Mouse (Mus musculus) CD4-positive, CD25-positive, alpha-beta regulatory T cell, adult 4 months (primary cell): ENCODE results near the gene Lysmd1. TPM values are rescaled to one million over a fixed set of nuclear protein-coding genes. Genes with fewer than 3 reads are reported as not detected.

Experiments
- ATAC-seq: one replicate; pipeline ENCODE4 v1.8.0; 2017
- polyA plus RNA-seq, 2 experiments: library from polyadenylated mRNA; unstranded; fragments of 100-300 nt; shearing (Covaris generic); gene quantifications; one replicate each; pipeline ENCODE4 v1.2.1; 2017

Gene Lysmd1
- polyA plus RNA-seq, 2 experiments from 2014 or later = 25.4 to 43.9 TPM

DNA sequence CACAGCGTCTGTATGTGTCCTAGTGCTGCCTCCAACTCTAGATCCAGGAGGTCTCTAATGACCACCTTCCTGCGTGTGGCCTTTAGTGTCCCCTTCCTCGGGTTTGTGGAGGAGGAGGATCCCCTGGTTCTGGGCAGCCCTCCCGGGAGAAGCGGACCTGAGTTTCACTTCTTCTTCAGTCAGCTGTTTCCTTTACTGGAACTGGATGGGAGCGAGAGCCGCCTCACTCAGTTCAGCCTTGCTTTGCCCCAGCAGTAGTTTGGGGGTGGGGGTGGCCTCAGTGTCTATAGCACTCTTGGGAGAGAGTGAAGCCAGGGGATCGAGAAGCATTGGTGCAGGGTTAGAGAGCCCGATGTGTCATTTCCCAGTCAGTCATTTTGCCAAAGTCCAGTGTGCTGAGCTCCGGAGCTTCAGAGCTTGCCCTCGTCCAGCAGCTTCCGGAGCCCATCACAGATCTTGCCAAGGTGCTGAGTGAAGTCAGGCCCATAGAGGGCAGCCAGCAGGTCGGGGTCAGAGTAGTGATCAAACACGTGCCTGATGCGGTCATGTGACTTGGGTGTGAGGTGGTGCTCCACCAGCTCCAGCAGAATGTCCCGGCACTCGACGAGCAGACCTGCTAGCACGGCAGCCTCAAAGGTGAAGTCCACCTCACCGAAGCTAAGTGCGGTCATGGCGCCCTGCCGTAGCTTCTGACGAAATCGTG is 5.8 kb downstream of the Lysmd1 start:
- ATAC-seq = no peak

DNA sequence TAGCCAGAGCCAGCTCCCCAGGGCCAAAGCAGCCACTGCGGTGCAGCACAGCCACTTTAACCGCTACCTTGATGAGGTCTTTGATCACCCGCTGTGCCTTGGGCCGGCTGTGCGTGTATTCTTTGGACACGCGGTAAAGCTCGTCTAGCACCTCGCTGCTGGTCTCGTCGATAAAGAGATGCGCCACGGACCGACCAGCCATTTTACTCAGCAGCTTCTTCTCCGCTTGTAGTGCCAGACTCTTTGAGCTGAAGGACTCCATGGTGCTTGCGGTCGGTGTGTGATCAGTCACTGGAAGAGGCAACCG is 6.4 kb downstream of the Lysmd1 start:
- ATAC-seq = no peak

DNA sequence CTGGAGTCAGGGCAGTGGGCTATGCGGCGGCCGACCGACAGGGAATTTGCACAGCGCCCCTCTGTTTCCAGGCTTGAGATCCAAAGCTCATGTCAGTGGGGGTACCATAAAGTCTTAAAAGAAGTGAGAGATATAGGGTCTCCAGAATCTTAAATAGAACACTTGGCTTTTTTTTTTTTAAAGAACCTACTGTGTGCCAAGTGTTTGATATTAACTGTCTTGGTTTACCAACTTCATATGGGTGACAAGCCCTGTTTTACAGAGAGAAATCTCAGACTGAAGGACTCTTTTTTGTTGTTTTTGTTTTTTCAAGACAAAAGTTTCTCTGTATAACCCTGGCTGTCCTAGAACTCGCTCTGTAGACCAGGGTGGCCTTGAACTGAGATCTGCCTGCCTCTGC is 6.9 kb downstream of the Lysmd1 start:
- ATAC-seq = no peak

DNA sequence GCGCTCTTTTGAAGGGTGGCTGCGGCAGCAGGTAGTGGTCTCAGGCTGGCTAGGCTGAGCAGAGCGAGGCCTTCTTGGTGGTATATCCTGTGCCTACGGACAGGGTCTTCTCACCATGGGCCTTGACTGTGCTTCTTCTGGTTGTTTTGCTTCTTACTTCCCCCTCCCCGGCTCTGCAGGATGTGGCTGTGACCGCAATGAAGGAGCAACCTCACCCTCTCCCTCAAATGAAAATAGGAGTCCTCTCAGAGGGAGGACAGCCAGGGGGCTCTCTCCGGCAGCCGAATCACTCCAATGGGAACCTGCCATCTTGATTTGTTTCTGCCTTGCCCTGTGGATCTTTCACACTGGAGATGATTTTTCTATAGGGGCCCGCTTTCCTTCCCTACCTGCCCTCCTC is 7.6 kb downstream of the Lysmd1 start:
- ATAC-seq = peak; percentile 89

DNA sequence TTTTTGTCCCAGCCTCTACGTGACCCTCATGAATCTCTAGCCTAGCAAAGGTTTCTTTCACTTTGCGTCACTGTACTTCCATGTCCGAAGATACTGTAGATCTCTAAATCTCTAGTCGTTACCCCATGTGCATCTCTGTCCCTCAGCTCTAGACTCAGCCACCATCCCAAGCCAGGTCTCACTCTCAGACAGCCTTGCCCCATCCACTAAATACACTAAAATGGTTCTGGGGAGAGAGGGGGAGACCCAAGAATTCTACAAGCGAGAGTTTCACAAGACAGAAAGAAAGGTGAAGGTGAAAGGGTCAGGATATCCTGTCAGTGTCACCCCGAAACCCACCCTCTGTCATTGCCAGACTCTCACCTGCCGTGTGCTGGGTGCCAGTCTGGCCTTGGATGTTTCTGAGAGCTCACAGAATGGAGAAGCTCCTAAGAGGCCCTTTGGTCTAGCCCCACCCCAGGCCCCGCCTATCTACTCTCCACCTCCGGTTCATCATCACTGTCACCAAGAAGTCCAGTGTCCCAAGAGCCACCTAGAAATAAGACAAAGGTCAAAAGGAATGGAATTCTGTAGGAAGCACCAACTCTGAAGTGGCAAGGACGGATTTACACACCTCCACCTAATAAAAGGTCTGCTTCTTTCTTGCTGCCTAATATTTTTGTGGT is 8.2 kb downstream of the Lysmd1 start, which contains the start of gene Tnfaip8l2:
Tnfaip8l2 (minus strand) TSS at position 409 of the 665 bp plus-strand sequence.
- peak; percentile 51 for ATAC-seq

DNA sequence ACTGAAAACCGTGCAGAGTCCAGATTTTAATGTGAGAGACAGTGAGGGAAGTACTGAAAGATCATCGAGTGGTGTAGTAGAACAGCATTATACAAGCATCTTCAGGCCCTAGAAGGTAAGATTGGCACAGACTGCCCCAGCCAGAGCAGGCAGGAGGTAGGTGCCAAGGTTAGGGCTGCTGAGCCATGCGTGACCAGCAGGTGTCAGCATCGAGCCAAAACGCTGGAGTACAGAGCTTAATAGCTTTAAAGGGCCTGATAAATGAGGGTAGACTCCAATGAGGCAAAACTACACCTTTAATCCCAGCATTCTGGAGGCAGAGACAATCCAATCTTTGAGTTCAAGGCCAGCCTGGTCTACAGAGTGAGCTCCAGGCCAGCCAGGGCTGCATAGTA is 8.7 kb downstream of the Lysmd1 start:
- peak; percentile 72 for ATAC-seq

DNA sequence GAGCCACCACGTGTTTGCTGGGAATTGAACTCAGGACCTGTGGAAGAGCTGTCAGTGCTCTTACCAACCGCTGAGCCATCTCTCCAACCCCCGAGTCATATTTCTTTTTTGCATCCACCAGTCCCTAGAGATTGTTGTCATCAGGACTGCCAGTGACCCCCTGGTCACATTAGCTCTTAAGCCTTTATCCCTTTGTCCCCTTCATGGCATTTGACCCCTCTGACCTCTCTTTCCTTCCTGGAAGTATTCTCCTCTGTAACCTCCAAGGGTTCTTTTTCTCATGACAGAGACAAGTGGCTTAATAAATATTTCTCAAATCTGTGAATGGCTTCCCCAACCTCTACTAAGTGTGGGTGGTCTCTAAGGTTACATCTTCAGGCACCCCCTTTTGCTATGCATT is 14.0 kb downstream of the Lysmd1 start:
- no peak for ATAC-seq

DNA sequence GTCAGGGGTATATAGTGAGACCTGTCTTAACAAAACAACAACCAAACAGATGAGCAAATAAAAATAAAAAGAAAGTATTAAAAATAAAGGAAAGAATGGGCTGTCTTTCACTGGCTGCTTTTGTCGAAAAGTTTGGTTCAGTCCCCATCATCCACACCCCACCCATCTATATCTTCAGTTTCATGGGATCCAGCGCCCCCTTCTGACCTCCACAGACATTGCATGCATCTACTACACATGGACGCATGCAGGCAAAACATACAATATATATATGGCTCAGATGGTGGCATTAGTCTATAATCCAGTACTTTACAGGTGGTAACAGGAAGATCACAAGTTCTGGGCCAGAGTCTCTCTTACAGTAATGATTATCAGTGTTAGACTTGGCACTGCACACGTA is 20.0 kb downstream of the Lysmd1 start:
- ATAC-seq = peak; percentile 71

DNA sequence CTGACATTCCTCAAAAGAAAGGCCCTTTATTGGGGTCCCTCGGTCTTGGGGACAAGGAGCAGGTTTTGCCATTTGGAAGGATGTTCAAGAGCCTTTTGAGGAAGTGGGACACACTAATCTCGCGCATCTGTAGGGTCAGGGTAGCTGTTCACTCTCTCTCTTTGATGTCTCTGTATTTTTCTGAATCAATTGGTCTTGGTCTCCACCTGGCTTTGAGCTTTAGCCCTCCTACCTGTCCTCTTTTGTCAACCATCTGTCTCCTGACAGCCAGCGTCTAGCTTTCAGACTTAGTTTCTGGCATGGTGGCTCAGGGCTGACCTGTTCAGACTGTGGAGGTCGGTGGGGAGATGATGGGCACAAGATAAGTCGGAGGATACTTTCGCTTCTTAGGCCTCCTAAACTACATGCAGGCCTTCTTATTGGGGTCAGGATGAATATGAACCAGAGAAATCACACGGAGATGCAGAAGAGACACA is 25.7 kb downstream of the Lysmd1 start:
- peak; percentile 12 for ATAC-seq

DNA sequence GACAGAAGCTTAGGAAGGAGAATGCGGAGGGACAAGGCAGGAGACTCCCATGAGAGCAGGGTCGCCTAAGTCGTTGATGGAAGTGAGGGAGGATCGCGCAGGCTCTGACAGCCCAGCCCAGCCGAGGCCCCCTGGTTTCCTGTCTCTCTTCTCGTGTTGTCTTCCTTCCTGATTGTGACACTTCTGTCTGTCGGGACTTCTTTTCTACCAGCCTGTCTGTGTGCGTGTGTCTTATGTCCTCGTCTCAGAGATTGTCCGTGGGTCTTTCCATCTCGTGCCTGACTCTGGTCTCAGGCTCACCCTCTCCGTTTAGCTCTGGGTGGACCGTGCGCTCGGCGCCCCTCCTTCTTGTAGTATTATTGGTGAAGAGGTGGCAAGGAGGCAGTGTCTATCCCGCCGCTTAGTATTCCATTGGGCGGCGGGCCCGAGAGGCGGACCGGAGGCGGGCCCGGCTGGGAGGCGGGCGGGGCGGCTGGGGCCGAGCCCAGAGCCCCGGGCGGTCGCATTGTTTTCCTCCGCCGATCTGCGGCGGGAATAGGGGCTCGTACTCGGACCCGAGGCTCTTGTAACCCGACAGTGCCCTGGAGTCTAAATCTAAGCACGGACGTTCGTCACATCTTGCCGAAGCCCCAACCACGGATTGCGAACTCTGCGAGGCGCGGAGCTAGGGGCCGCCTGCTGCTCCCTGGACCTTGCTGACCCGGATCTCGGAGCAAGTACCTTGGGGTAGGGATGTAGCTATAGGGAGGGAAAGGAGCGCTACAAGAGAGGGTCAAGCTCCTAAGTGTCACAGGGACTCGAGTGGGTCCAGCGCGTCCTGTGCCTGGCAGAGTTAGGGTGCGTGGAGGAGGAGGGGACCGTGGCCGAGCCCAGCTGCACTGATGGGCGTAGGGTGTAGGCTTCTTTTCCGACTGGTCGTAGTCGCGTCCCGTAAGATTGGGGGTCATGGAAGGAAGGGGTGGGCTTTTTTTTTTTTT is 26.4 kb downstream of the Lysmd1 start, which contains the start of gene Sema6c:
Sema6c (plus strand) TSS at position 471 of the 977 bp plus-strand sequence.
- peak; percentile 99 for ATAC-seq

DNA sequence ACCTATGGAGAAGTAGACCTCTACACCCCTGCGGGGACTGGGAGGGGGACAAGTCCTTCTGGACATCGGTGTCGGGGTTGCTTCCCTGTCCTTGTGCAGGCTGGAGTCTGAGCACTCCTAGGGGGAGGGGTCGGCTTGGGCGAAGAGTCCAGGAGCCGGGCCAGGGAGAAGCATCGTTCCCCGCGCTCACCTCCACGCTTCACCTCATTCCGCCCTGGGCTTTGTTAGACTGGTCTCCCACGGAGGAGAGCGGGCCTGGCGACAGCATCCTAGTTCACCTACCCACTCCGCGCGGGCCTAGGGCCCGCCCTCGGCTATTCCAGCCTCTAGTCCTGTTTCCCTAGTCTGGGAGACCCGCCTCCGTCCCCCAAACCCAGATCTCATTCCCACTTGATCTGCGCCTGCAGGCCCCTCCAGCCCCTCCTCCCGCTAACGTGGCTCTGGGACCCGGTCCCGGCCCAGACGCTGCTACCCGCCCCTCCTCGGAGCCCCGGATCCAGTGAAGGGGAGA is 27.2 kb downstream of the Lysmd1 start:
- ATAC-seq = no peak

DNA sequence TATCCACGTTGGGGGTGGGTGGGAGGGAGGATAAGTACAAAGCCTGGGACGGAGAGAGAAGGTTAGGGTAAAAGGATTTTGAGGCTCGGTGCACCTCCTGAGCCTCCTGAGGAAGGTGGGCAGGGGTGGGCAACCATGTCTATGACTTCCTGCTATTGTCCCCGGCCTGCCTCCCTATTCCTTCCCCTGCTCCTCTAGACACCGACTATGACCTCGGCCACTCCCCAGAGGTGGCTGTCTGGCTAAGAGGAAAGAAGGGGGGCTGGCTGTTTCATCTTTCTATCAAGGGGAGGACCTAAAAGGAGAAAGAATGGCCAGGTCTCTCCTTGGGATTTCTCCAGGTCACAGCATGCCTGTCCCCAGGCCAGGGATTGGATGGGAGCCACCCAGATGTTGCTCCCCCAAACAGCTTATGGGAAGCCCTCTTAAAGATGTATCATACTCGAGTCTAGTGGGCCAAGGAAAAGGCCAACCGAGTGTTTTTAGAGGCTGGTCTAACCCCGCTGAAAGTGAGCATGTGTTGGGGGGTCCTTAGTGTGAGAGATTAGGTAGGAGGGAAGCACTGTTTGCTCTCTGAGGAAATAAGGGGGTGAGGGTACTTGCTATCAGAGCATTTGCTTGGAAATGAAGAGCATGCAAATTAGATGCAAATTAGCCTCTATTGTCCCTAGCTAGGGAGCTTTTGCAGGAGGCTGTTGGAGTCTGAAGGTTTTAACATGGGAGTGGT is 27.9 kb downstream of the Lysmd1 start:
- no peak for ATAC-seq

DNA sequence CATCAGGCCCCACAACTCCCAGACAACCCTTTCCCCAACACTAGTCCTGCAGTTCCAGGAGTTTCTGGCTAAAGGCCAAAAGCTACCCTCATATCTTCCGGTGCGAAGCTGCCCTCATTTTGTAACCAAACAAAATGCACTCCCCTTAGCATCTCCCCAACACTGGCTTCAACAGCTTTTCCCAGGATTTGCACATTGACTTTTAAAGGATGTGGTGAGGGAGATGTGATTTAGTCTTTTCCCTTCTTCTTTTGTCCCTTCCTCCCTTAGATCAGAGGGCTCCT is 28.4 kb downstream of the Lysmd1 start:
- ATAC-seq = no peak

DNA sequence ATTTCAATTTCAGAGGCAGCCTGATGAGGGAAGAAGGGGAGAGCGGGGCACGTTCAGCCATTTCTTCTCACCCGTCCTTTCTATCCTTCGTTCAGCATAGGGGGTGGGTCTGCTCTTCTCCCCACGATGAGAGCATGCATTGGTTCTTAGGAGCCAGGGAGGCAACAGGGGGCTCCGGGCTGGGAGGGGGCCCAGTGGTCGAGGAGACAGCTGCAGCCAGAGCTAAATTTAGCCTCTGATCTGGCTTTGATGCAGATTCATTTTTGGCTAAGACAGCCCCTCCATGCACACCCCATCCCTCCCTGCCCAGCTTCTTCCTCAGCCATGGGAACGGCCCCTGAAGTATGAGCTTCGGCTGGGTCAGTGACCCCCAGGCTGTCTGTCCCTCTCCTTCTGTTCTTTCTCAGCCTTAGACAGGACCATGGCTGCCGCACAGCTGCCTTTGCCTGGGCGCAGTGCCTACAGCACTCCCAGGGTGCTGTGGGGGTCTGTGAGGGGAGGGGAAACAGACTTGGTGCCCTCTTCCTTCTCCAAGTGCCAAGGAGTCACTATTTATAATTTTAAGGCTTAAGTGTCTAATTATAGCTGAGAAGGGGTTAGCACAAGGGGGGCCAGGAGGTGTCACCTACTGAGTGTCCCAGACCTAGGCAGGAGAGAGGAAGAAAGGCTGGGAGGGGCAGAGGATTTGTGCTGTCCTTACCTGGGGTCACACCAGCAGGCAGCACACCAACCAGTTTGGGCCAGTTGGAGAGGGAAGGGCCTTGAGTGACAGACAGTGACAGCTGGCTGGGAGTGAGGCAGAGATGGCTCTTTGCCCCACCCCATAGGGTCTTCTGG is 29.7 kb downstream of the Lysmd1 start:
- ATAC-seq = no peak

DNA sequence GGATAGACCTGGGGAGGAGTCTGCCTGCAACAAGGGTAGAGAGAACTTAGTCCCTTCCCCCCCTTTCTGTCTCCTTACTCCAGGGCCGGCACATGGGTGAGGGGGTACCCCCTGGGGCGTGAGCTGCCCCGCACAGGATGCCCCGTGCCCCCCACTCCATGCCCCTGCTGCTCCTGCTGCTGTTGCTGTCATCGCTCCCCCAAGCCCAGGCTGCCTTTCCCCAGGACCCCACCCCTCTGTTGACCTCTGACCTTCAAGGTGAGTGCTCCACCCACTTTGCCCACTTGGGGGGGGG is 30.3 kb downstream of the Lysmd1 start:
- no peak for ATAC-seq

DNA sequence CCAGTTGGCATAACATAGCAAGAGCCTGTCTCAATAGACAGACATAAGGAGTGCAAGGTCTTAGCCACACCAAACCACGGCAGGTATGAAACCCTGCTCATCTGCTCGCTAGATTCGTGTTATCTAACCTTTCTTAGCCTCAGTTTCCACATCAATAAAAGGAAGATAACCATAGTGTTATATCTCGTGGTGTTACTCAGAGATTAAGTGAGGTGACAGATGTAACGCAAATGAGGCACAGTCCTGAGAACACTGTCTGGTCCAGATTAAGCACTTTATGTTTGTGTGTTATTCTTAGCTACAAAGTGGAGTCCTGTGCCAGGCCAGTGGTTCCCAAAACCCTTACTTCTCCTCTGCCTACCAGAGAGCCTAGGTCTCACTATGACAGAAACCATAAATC is 31.0 kb downstream of the Lysmd1 start:
- no peak for ATAC-seq

DNA sequence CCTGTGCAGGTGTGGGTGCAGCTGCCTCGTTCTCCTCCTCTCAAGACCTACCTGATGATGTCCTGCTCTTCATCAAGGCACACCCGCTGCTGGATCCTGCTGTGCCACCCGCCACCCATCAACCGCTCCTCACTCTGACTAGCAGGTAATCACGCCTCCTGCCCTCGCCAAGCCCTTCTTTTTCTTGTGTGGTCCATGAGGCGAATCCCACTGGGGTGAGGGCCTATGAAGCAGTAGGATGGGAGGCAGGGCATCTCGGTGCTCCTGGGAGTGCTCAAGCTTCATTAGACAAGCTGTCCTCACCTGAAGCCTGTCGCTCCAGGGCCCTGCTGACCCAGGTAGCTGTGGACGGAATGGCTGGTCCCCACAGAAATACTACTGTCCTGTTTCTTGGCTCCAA is 36.1 kb downstream of the Lysmd1 start:
- no peak for ATAC-seq

DNA sequence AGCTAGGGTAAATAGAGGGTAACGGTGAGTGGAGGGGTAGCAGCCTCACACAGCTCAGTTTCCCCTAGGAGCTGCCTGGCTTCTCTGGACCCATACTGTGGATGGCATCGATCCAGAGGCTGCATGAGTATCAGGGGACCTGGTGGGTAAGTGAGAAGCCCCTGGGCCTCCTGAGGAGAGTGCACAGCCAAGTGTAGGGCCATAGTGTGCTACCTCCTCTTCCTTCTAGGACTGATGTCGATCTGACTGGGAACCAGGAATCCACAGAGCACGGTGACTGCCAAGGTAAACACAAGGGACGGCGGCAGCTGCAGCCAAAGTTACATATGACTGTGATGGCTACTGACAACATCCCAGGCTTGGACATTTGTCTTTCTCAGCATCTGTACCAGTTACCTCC is 37.2 kb downstream of the Lysmd1 start:
- no peak for ATAC-seq

DNA sequence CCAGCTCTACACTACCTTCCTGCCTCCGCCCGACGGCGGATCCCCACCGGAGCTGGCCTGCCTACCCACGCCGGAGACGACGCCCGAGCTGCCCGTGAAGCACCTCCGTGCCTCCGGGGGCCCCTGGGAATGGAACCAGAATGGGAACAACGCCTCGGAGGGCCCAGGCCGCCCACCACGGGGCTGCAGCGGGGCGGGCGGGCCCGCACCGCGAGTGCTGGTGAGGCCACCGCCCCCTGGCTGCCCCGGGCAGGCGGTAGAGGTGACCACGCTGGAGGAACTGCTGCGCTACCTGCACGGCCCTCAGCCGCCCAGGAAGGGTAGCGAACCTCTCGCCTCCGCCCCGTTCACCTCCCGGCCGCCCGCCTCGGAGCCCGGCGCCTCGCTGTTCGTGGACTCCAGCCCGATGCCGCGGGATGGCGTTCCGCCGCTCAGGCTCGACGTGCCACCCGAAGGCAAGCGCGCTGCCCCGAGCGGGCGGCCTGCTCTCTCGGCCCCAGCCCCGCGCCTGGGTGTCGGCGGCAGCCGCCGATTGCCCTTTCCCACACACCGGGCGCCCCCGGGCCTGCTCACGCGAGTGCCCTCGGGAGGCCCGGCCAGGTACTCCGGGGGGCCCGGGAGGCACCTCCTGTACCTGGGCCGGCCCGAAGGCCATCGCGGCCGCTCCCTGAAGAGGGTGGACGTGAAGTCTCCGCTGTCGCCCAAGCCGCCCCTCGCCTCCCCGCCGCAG is 38.8 kb downstream of the Lysmd1 start:
- ATAC-seq = no peak

DNA sequence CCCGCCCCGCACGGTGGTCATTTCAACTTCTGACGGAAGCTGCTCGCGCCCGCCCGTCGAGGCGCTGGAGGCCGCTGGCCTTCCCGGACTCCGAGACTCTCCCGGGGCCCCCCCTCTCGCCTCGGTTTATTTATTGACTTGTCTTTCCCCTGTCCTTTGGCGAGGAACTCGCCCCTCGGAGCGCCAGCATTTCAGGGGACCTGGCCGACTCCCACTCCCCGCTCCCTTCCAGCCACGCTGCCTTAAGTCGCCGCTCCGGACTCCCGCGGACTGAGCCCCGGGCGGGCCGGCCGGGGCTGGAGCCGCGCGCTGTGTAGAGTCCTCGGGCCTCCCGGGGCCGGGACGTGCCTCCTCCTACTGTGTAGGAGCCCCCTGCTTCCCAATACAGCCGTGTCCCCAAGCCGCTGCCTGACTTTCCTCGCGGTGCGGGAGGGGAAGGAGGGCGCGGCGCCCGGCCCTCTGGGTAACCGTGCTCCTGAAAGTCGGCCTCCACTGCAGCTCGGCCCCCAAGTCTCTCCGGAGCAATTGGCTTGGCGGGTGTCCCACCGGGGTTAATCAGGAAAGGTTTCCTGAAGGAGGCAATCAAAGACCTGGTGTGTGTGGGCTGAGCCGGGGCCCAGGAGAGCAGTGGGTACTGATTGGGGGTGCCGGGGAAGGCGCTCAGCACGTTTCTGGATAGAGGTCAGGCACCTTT is 39.5 kb downstream of the Lysmd1 start:
- peak; percentile 35 for ATAC-seq
